Mouse (Mus musculus) mesoderm, embryonic 11.5 days (tissue): ENCODE results near the gene Cdc16.
"Not testable (repeated sequence)": the region's sequence is repeated elsewhere in the genome, so short reads cannot be mapped to it uniquely, and the experiment has no call there.

ENCODE experiments used
- DNase-seq: peaks from one replicate; pipeline ENCODE4 v3.0.0-alpha.2; 2012; ENCODE audit warnings: low read depth, low spot score

The Cdc16 gene

DNA sequence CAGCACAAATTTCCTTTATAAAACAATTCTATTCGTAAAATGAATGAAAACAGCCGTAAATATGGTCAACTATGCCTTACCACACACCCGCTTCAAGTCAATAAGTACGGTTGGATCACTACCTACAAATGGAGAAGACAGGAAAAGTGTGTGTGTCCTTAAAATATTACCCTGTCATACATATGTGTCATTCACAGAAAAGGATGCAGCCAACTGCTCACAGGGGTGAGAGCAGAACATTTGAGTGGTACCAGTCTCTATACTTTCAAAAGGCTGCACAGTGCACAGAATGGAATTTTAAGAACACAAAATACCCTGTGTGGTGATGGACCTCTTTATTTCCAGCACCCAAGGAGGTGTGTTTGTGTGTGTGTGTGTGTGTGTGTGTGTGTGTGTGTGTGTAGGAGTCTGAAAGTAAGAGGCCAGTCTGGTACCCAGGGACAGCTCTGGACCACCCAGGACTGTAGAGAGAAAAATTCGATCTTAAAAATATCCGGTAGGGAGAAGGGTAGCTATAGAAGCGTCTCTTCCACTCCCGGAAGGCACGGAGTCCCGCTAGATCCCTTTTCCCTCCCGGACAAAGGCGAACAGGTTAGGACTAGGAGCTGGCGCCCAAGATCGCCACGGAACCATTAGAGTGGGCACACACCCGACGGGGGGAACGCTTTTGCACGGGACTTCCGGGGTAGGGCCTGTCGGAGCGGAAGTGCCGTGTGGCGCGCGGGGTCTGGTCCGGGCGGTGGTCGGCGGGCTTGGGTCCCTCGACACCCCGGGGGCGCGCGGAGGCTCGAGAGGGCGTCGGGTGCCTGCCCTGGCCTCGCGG lies at the start of gene Cdc16:
Cdc16 (plus strand) TSS at position 695 of the 823 bp plus-strand sequence.
- peak; percentile 93 for DNase-seq

DNA sequence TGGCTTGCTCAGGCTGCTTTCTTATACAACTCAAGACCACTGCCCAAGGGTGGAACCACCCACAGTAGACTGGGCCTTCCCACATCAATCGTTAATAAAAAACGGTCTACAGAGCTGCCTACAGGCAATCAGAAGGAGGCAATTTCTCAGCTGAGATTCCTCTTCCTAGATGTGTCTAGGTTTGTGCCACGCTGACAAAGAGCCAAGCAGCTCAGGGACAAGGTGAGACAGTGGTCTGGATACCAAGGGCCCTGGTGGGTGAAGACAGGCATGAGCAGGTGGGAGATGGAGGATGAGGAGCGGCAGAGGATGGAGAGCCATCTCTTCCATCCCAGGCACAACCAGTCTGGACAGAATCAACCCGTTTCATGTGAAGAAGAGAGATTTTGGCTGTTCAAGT lies 49.0 kb upstream of the Cdc16 start:
- no peak for DNase-seq

GRCm38 (mm10) chr8:13718980-13719379 lies 38.5 kb upstream of the Cdc16 start:
- no peak for DNase-seq

DNA sequence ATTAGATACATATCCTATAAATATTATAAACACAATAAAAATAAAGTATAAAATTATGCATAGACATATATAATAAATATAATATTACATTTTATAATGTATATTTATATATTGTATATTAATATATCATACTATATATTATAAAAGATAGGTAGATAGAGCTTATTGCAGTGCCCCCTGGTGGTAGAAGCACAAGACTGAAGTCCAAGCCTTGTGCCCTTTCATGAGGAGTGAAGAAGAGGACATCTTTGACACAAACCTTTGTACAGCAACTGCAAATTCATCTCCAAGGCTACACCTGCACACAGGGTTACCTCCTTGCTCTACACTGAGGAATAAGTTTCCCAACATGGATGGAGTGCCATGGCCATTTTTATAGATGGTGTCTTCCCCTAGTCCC lies 31.8 kb upstream of the Cdc16 start:
- peak; percentile 60 for DNase-seq

DNA sequence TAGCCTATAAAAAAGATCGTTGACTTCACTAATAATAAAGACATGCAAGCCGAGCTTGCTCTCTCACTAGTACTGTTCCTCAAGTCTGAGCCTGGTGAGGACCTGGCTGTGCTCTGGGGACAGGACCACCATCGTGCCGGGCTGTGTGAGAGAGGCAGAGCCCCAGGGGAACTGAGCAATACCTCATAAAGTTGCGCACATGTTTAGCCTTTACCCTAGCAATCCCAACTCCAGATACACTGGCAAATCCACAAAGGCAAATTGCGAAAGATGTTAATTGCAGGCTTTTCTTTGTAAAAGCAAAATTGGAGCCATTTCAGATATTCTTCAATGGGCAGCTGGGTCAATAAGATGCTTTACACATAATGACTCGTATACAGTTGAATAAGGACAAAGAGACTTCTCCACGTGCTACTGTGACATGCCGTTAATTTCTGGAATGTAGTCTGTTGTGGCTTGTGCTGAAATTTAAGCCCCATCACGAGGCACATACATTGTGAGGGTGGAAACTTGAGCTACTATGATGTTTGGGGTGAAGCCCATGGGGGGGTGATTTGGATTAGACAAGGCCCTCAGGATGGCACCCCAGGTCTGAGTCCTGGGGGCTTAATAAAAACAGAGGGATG lies 29.9 kb upstream of the Cdc16 start:
- no peak for DNase-seq

DNA sequence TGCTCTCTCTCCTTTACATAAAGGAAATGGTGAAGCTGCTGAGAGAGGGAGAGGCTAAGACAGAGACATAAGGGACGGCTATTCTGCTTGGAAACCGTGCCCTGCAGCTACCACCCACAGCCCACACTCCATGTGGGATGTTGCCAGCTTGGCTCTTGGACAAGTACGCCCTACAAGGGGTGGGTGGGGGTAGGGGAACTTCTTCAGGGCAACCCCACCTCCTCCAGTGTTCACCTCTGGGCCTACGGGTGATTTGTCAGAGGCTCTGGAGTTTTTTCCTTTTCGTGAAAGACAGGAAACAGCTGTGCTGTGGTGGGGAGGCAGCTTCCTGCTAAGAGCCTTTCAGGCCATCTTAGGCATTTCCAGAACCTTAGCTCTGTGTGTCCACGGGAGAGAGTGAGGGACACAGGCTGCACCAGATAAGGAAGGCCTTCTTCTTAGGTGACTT lies 17.1 kb upstream of the Cdc16 start:
- DNase-seq = no peak

GRCm38 (mm10) chr8:13740817-13741613 lies 16.5 kb upstream of the Cdc16 start:
- DNase-seq = no peak

DNA sequence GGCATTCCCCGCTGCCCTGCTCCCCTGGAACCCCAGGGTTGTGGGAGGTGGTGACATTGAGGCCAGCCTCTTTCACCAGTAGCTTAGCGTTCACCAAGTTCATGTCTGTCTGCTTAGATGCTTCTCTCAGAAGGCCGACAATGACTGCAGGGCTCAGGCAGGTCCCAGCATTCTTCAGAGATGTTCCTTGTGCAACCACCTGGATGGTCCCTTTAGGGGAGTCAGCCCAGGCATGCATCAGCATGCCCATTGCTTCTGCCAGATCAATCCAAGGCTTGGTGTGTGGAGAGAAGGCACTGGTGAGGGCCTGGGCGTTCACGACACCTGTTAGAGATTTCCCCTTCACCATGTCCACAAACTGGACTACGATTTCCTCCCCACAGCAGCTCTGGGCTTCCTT lies 11.3 kb upstream of the Cdc16 start:
- not testable (repeated sequence) for DNase-seq

DNA sequence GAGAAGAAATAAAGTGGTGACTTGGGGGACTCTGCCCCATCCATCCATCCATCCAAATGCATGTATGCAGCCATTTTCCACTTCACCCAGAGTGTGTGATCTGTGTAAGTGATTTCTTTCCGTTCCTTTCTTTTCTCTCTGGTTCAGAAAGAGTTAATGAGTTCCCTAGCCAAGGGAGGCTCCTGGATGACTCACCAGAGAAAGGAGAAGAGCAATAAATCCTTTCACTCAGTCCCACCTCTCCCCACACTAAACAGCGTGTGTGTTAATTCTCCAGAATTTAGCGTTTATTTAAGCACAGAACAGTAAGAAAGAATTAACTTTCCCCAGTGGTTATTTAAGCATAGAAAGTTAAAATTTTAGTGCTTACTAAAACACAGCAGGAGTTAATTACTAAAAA lies 9.8 kb upstream of the Cdc16 start:
- DNase-seq = no peak

GRCm38 (mm10) chr8:13753680-13754079 lies 3.8 kb upstream of the Cdc16 start:
- DNase-seq = peak; percentile 83

- no peak for DNase-seq
Measured at GRCm38 (mm10) chr8:13756480-13756879, 996 bp upstream of the Cdc16 start.

- DNase-seq = peak; percentile 47
Measured at GRCm38 (mm10) chr8:13757805-13758727, 590 bp downstream of the Cdc16 start.

DNA sequence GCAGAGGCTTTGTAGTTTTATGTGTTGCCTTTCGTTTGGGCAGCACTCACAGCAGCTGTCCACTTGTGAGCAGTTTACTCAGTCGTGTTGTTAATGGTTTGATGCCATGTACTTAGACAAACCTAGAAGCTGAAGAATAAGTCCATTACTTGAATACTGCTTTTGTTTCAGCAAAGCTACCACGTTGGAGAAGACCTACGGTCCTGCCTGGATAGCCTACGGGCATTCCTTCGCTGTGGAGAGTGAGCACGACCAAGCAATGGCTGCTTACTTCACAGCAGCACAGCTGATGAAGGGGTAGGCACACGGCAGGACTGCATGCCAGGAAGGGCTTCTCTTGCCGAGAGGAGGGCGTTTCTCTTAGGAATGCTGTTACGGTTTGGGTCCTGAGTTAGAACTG lies 11.7 kb downstream of the Cdc16 start:
- DNase-seq = no peak

- no peak for DNase-seq
Measured at GRCm38 (mm10) chr8:13780536-13780935, 23.1 kb downstream of the Cdc16 start.

- DNase-seq = peak; percentile 97
Measured at GRCm38 (mm10) chr8:13785250-13785763, 27.8 kb downstream of the Cdc16 start, which contains the start of gene Upf3a. Gene Upf3a (plus strand): TSS chr8:13785615.

- DNase-seq = peak; percentile 98
Measured at GRCm38 (mm10) chr8:13785764-13786299, 28.4 kb downstream of the Cdc16 start.

DNA sequence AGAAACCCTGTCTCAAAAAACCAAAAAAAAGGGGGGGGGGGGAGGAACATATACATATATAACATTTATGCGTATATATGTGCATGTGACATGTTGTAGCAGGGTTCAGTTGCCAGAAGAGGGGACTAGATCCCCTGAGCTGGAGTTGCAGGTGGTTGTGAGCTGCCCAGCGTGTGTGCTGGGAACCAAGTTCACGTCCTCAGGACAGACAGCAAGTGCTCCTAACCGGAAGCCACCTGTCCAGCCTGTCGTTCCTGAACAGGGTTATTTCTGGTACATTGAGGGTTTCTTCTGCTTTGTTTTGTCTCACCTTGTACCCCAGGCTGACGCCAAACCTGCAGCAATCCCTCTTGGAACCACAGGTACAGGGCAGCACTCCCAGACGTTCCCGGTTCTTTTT lies 32.1 kb downstream of the Cdc16 start:
- no peak for DNase-seq

DNA sequence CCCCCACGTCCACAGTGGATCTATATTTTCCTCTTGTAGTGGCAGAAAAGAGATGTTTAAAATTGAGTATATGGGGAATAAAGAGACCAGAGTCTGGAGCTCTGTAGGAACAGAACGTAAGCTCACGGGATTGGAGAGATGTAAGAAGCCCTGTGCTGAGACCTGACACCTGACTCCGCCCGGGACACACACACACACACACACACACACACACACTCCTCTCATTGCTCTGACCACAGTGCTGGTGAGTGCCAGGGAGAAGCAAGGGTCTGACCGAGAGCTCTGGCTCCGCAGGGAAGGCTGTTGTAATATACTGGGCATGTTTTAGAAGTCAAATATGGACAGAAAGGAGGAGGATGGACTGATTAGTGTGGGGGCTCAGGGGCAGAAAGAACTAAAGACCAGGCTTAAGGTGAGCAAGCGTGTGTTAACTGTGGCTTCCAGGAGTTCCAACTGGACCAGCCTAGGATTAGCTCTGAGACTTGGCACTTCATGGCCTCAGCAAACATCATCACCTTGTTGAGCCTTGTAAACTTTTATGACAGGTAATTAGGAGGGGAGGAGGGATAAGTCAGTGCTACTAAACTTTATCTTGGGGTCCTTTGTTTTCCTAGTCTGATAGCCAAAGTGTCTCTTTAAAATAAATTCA lies 35.7 kb downstream of the Cdc16 start:
- DNase-seq = no peak

DNA sequence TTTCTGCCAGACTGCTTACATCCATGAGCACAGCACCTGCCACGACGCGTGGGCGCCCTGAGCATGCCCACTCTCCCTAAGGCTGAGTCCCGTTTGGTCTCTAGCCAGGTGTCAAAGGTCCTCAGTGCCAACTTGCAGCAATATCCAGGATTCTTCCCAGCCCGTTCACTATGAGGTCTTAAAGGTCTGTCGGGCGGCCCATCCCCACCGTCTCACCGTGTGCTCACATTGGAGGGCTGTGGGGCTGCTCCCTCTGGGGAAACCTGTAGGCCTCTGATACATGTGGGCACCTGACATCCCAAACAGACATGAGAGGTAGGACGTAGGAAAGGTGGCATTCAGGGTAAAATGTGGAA lies 36.2 kb downstream of the Cdc16 start:
- no peak for DNase-seq

DNA sequence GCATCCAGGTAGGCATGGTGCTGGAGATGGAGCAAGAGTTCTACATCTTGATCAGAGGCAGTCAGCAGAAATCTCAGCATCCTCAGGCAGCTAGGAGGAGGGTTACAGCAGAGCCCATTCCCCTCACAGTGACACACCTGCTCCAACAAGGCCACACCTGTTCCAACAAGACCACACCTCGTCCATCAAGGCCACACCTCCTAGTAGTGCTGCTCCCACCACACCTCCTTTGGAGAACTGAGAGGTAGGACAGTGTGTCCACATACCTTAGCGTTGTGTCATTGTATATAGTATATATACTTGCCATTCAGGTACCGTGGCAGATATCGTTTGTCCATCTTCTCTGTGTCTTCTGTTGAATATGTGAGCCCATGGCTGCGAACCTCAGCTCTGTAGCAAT lies 40.2 kb downstream of the Cdc16 start:
- DNase-seq = no peak
